9 mouse cellular contexts compared by ENCODE assay signal in the genomic region with DNA sequence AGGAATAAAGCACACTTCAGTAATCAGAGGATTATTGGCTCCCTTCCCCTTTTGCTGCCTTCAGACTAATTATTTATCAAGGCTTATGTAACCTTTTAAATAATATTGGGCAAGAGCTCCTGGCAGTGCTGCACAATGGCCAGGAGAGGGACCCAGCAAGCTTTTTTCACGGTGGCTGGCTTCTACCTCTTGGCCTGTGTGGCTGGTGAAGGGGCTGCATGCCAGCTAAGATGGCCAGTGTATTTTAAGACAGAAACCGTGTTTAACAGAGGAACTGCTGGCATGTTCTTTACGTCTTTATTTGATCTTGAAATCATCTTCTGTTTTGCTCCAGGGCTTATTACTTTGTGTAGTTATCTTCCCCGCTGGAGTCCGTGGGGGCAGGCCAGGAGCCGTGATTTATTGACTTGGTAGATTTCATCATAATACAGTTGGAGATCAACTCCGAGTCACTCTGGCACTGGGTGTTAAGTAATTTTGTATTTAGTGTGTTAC. TPM values are rescaled to one million over a fixed set of nuclear protein-coding genes. Genes with fewer than 3 reads are reported as not detected.
A peak's percentile ranks its signal among the peaks of the same experiment; 100 is the strongest.
DNase-seq lines count a peak whose midpoint lies in the region; ATAC-seq lines count a peak whose summit lies in the region.
"Had no signal": no experiment of that assay in that cellular context is flagged by ENCODE, and none has a peak within 500 bp of the region (broad histone marks: within the 10 kb centered on the region; RNA-seq: fewer than 3 reads in every experiment).

No protein-coding gene starts in this region.

- intact Hi-C loops in gastrocnemius, postnatal 14 days (cut with DNase I; ENCODE audit: low total_unique reads), result no loop called here

- H3K9ac ChIP-seq in forebrain, embryonic 11.5 days (ENCODE audit: low read length), result no peak overlapping the region
- H3K9ac ChIP-seq: heart, embryonic 13.5 days had no signal

- no peaks in the 10 kb centered on the region for H3K9me3 ChIP-seq in forebrain, embryonic 11.5 days (ENCODE audit: control insufficient read depth, low read length)
- H3K9me3 ChIP-seq: heart, embryonic 13.5 days had no signal

- DNase-seq in embryo, embryonic 10.5 days (ENCODE audit: low spot score), result peak; percentile 41
- DNase-seq in embryo, embryonic 10 days (ENCODE audit: low spot score), result no peak
- peak; percentile 36 for DNase-seq in urinary bladder, postnatal 25 days (ENCODE audit: low spot score)
- no peak for DNase-seq in urinary bladder, adult 2 months (ENCODE audit: low spot score)
- DNase-seq in gastrocnemius, postnatal 14 days, result peak; percentile 77
- peak; percentile 55 for DNase-seq in layer of hippocampus, adult 9-10 months (ENCODE audit: low spot score)
- no peak for DNase-seq in forebrain, embryonic 11.5 days (ENCODE audit: low spot score)

- no peaks in the 10 kb centered on the region for H3K4me1 ChIP-seq in forebrain, embryonic 11.5 days (replicated peaks; ENCODE audit: control insufficient read depth, insufficient read depth, low read length)

- 84% methylated on average over 7 of the region's 7 CpGs for WGBS in forebrain, embryonic 11.5 days

- peaks cover 10% of the 10 kb centered on the region for H3K36me3 ChIP-seq in forebrain, embryonic 11.5 days (ENCODE audit: control insufficient read depth, insufficient read depth, low read length)

- no peak overlapping the region for H3K27ac ChIP-seq in forebrain, embryonic 11.5 days (ENCODE audit: low read depth, low read length)
- H3K27ac ChIP-seq: heart, embryonic 13.5 days had no signal

- H3K4me3 ChIP-seq in forebrain, embryonic 11.5 days (ENCODE audit: low read depth, low read length), result no peak overlapping the region
- H3K4me3 ChIP-seq: heart, embryonic 13.5 days had no signal

- no peaks in the 10 kb centered on the region for H3K27me3 ChIP-seq in forebrain, embryonic 11.5 days (ENCODE audit: control insufficient read depth, insufficient read depth, low read length)

- peak; percentile 39; the same call in 1 of the 2 replicates for ATAC-seq in neutrophil, adult 5-6 weeks (ENCODE audit: extremely low read depth, insufficient number of reproducible peaks, low FRiP score, poor library complexity, severe bottlenecking)
- ATAC-seq in forebrain, embryonic 11.5 days (replicated peaks; ENCODE audit: low FRiP score), result no peak

- no peak overlapping the region for H3K4me2 ChIP-seq in forebrain, embryonic 11.5 days (ENCODE audit: low read depth, low read length, severe bottlenecking)
- H3K4me2 ChIP-seq: heart, embryonic 13.5 days had no signal

RNA-seq across cellular contexts. Expression of a gene that starts 15.2 kb away (rescaled TPM):
- polyA plus RNA-seq in urinary bladder, adult 2 months (2012; rRNA removed), result 26.6 and 28.6 TPM in 2 replicates
- total RNA-seq in gastrocnemius, postnatal 14 days (2021), result 10 to 100 TPM; 11.1 to 12.6 TPM
- 24.9 and 40.4 TPM in 2 replicates for total RNA-seq in neutrophil, adult 5-6 weeks (2017)
- 36.4 and 39.0 TPM in 2 replicates for polyA plus RNA-seq in forebrain, embryonic 11.5 days (2014; fragmentation: Nextera tagmentation; extraction: Ambion mirVana)

RNA-seq across cellular contexts. Expression of a gene that starts 15.2 kb away (rescaled TPM):
- 20.1 and 20.8 TPM in 2 replicates for polyA plus RNA-seq in urinary bladder, adult 2 months (2012; rRNA removed)
- total RNA-seq in gastrocnemius, postnatal 14 days (2021), result 10 to 100 TPM; 12.5 to 15.8 TPM
- total RNA-seq in neutrophil, adult 5-6 weeks (2017), result 7.6 and 7.7 TPM in 2 replicates
- polyA plus RNA-seq in forebrain, embryonic 11.5 days (2014; fragmentation: Nextera tagmentation; extraction: Ambion mirVana), result 27.0 and 33.4 TPM in 2 replicates

RNA-seq across cellular contexts. Expression of a gene that starts 28.9 kb away (rescaled TPM):
- polyA plus RNA-seq in urinary bladder, adult 2 months (2012; rRNA removed), result 77.9 and 89.4 TPM in 2 replicates
- 10 to 100 TPM; 15.6 to 22.6 TPM for total RNA-seq in gastrocnemius, postnatal 14 days (2021)
- 19.8 and 23.3 TPM in 2 replicates for total RNA-seq in neutrophil, adult 5-6 weeks (2017)
- 60.8 and 62.7 TPM in 2 replicates for polyA plus RNA-seq in forebrain, embryonic 11.5 days (2014; fragmentation: Nextera tagmentation; extraction: Ambion mirVana)

RNA-seq across cellular contexts. Expression of a gene that starts 41.4 kb away (rescaled TPM):
- 42.0 and 43.1 TPM in 2 replicates for polyA plus RNA-seq in urinary bladder, adult 2 months (2012; rRNA removed)
- total RNA-seq in gastrocnemius, postnatal 14 days (2021), result 10 to 100 TPM; 10.6 to 13.4 TPM
- 32.0 and 33.5 TPM in 2 replicates for total RNA-seq in neutrophil, adult 5-6 weeks (2017)
- 26.7 and 29.9 TPM in 2 replicates for polyA plus RNA-seq in forebrain, embryonic 11.5 days (2014; fragmentation: Nextera tagmentation; extraction: Ambion mirVana)

Comparison
In these comparisons a context has a peak if more than half of its experiments do, and no peak if none do; other contexts are left out.
1. DNase-seq: peak in embryo, embryonic 10.5 days (single experiment), urinary bladder, postnatal 25 days (single experiment), gastrocnemius, postnatal 14 days (single experiment) and layer of hippocampus, adult 9-10 months (single experiment); none in embryo, embryonic 10 days (single experiment), urinary bladder, adult 2 months (single experiment) and forebrain, embryonic 11.5 days (single experiment).